Mouse (Mus musculus) embryonic facial prominence, embryonic 12.5 days (tissue): ENCODE data around the gene Gnaz. TPM values are rescaled to one million over a fixed set of nuclear protein-coding genes. Genes with fewer than 3 reads are reported as not detected.
A peak's percentile ranks its signal among the peaks of the same experiment; 100 is the strongest.

Experiments used
- ATAC-seq: fragments of 200-750 bp; cut with Nextera tagmentation; 2 replicates; pipeline ENCODE4 v1.8.0; 2017; ENCODE audit not compliant: insufficient number of reproducible peaks, insufficient read depth, low FRiP score, low TSS enrichment
- H3K27ac ChIP-seq: fragments of 300-500 bp; sonication (generic); 2 replicates; pipeline ENCODE4 v1.5.1; 2016; ENCODE audit warnings: mild to moderate bottlenecking
- H3K27me3 ChIP-seq: fragments of 300-500 bp; sonication (generic); 2 replicates; pipeline ENCODE4 v1.6.1; 2016; ENCODE audit warnings: mild to moderate bottlenecking, moderate library complexity
- H3K36me3 ChIP-seq: fragments of 300-500 bp; sonication (generic); 2 replicates; pipeline ENCODE4 v1.6.1; 2016; ENCODE audit warnings: mild to moderate bottlenecking
- H3K4me1 ChIP-seq: fragments of 300-500 bp; sonication (generic); 2 replicates; pipeline ENCODE4 v1.6.1; 2016
- H3K4me2 ChIP-seq: fragments of 300-500 bp; sonication (generic); replicated peaks from 2 replicates; pipeline ENCODE4 v1.6.1; 2016; ENCODE audit warnings: mild to moderate bottlenecking, moderate library complexity
- H3K4me3 ChIP-seq: fragments of 300-500 bp; sonication (generic); 2 replicates; pipeline ENCODE4 v1.5.1; 2016; ENCODE audit warnings: mild to moderate bottlenecking
- H3K9ac ChIP-seq: fragments of 300-500 bp; sonication (generic); 2 replicates; pipeline ENCODE4 v1.6.1; 2016; ENCODE audit warnings: mild to moderate bottlenecking, moderate library complexity
- H3K9me3 ChIP-seq: fragments of 300-500 bp; sonication (generic); 2 replicates; pipeline ENCODE4 v1.6.1; 2016; ENCODE audit warnings: mild to moderate bottlenecking, moderate library complexity
- WGBS: fragments of 180-500 bp; shearing (Covaris S2); methylation state at CpG from one replicate; pipeline ENCODE4 v1.1.7; 2016; 5-methylcytosine and 5-hydroxymethylcytosine counted together
- polyA plus RNA-seq: library from polyadenylated mRNA; unstranded; fragments of >200 nt; fragmentation: Nextera tagmentation; extraction: Ambion mirVana; gene quantifications from 2 replicates; pipeline ENCODE4 v1.2.1, GENCODE M21; 2016

Gene Gnaz
- polyA plus RNA-seq, 1 experiment from 2014 or later: 5.2 TPM

DNA sequence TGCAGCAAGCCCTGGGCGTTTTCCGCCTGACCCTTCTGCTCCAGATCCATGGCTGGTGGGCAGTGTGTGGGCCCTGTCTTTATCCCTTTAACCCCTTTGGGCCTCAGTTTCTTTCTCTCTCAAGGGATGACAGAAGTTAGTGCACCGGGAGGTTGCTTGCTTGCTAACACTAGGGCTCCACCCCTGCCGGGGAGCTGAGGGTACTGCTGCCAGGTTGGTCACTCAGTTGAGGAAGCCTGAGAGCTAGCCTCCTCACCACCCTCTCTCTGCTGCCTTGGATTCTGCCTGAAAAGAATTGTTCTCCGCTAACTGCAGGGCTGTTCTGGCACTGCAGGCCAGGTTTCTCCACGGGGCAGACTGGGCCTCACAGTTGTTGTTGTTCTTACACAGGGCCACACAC lies 6.0 kb downstream of the Gnaz start:
- ATAC-seq: no peak

DNA sequence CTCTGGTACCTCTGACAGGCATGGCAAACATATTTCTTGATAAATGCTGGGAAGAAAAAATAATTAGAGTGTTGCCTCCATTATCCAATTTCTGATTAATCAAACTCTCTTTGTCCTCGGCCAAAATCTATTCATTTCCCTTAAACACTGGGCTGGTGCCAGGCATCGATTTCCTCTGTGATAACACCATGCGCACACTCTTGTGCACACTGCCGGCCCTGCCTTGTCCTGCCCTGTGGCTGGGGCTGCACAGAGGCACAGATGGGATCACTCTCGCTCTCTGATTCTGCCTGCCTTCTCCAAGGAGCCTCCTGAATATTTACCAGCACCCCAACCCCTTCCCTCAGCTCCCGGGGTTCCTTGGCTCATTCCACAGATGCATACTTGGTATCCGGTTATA lies 8.6 kb downstream of the Gnaz start:
- Histone ChIP-seq H3K9ac (no peak overlapping the region), H3K27ac (no peak overlapping the region), H3K36me3 (no peaks in the 10 kb centered on the region), H3K4me2 (no peak overlapping the region), H3K4me3 (no peak overlapping the region), H3K4me1 (peaks cover 3% of the 10 kb centered on the region; the same call in 1 of the 2 replicates), H3K27me3 (0 out of 2 replicates have a peak, but pooled peaks cover 3% of the 10 kb centered on the region), H3K9me3 (no peaks in the 10 kb centered on the region)
- WGBS: 74% methylated on average over 7 of the region's 7 CpGs
- ATAC-seq: no peak

More for the DNA sequence above, 6.0 kb downstream of the Gnaz start:
- Histone ChIP-seq H3K9ac (no peak overlapping the region), H3K4me3 (no peak overlapping the region), H3K4me1 (peaks cover 6% of the 10 kb centered on the region), H3K27me3 (peaks cover 12% of the 10 kb centered on the region), H3K36me3 (no peaks in the 10 kb centered on the region), H3K4me2 (no peak overlapping the region), H3K9me3 (no peaks in the 10 kb centered on the region), H3K27ac (no peak overlapping the region)
- WGBS: 73% methylated on average over 6 of the region's 6 CpGs

DNA sequence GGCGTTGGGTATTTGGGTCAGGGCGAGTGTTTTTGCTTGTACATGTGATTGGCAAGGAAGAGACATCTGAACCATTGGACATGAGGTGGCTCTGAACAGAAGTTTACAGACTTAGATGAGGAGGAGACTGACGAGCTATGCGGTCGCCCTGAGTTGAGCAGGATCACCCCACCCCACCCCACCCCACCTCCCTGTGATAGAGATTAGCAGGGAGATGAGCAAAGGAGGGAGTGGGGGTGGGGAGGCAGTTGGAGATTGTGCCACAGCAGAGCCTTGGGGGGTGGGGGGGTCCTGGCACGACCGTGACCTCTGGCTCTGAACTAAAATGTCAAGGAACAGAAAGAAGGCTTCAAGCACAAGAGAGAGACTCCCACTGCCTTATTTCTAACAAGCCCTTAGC lies 9.5 kb downstream of the Gnaz start:
- Histone ChIP-seq H3K9me3 (no peaks in the 10 kb centered on the region), H3K27me3 (0 out of 2 replicates have a peak, but pooled peaks cover 3% of the 10 kb centered on the region), H3K4me2 (no peak overlapping the region), H3K4me1 (peaks cover 3% of the 10 kb centered on the region; the same call in 1 of the 2 replicates), H3K4me3 (no peak overlapping the region), H3K36me3 (no peaks in the 10 kb centered on the region), H3K27ac (no peak overlapping the region), H3K9ac (no peak overlapping the region)
- WGBS: 83% methylated on average over 7 of the region's 7 CpGs
- no peak for ATAC-seq

DNA sequence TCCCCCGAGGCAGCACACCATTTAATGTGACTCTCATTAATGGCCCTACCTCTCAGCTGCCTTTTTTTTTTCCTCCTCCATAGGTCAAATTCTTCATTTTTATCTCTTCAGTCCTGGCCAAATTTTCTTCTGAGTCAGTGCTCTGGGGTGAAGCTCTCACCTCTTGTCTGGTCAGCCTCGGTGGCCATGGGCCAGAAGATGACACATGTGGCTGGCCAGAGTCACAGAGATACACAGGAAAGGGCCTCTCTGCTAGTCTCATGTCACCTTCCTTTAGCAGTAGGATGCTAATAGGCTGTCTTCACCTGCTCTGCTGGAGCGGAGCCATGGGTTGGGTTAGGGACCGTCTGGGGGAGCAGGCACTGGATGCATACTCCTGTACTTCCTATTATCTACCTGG lies 11.1 kb downstream of the Gnaz start:
- ATAC-seq: no peak
- 88% methylated on average over 4 of the region's 4 CpGs for WGBS
- Histone ChIP-seq H3K36me3 (no peaks in the 10 kb centered on the region), H3K27ac (no peak overlapping the region), H3K4me3 (no peak overlapping the region), H3K4me1 (peaks cover 3% of the 10 kb centered on the region; the same call in 1 of the 2 replicates), H3K4me2 (no peak overlapping the region), H3K27me3 (0 out of 2 replicates have a peak, but pooled peaks cover 3% of the 10 kb centered on the region), H3K9me3 (no peaks in the 10 kb centered on the region), H3K9ac (no peak overlapping the region)

DNA sequence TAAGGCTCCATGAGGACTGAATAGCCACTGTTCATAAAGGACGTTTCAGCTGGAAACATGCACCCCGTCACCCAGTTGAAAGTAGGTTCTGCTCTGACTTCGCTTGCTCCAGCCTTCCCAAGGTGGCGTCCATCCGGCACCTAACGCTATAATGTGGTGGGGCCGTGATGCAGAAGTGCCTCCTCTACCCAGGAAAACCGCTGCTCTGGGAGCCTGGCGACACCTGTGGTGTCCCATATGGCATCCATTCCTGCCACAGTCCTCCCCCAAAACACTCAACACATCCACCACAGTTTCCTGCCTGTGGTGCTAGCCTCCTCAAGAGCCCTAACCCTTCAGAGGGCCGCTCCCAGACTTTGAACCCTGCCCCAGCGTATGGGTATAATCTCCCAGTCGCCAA lies 14.2 kb downstream of the Gnaz start:
- H3K4me3 ChIP-seq: no peak overlapping the region
- H3K4me1 ChIP-seq: no peaks in the 10 kb centered on the region
- no peaks in the 10 kb centered on the region for H3K9me3 ChIP-seq
- 87% methylated on average over 12 of the region's 12 CpGs for WGBS
- H3K27ac ChIP-seq: no peak overlapping the region
- 0 out of 2 replicates have a peak, but pooled peaks cover 3% of the 10 kb centered on the region for H3K27me3 ChIP-seq
- no peak overlapping the region for H3K4me2 ChIP-seq
- H3K9ac ChIP-seq: no peak overlapping the region
- no peaks in the 10 kb centered on the region for H3K36me3 ChIP-seq
- no peak for ATAC-seq

DNA sequence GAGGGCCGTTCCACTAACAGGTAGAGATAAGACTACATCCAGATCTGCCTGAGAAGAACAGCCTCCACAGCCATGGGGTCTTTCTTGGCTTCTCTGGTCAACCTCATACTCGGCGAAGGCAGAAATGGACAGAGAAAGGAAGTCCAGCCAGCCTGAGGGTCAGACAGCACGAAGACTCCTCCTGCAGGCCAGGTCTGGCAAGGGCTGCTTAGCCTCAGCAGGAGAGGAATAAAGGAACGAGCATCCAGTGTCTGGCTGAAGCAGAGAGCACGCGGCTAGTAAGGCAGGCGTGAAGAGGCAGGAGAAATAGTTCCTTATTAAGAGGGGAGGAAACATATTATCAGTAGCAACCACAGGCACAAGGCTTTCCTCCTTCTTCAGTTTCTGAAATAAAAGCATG lies 16.2 kb downstream of the Gnaz start:
- 71% methylated on average over 8 of the region's 8 CpGs for WGBS
- H3K9ac ChIP-seq: no peak overlapping the region
- ATAC-seq: no peak

DNA sequence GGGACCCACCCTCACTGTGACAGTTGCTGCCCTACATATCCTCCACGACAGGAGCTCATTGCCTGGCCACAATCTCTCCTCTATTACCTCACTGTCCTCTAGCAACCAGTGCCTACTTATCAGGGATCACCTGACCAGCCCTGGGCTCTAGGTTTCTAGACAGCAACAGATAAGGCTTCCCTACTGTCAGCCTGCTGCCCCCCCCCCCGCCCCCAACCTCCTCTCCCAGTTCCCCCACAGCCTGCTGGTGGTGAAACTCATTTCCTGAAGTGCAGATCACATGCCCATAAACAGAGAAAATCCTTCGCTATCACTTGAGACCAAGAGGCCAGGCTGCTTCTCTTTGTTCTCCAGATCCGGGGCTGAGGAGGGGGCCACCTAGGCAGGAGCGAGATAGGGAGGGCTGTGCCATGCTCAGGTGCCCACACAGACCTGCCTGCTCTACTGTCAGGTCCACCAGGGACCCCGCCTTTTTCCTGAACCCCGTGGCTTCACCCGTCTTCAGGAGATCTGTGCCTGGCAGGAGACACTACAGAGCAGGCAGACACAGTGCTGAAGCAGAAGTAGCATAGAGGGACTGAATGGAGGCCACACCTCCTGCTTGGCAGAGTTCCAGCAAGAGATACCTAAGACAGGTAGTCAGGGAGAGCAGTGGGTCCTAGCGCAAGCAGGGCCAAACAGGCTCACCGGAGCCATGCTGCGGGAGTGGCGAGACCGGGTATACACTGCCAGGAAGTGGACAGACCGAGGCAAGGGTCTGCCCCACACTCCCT lies 20.9 kb downstream of the Gnaz start:
- 77% methylated on average over 13 of the region's 14 CpGs for WGBS
- 0 out of 2 replicates have a peak, but pooled peaks cover 3% of the 10 kb centered on the region for H3K27me3 ChIP-seq
- H3K36me3 ChIP-seq: 0 out of 2 replicates have a peak, but pooled peaks cover 6% of the 10 kb centered on the region
- no peaks in the 10 kb centered on the region for H3K9me3 ChIP-seq
- H3K4me3 ChIP-seq: no peak overlapping the region
- no peak overlapping the region for H3K27ac ChIP-seq
- H3K9ac ChIP-seq: 0 out of 2 replicates have a peak overlapping the region, but pooled peaks have one; percentile 15
- peaks cover 6% of the 10 kb centered on the region for H3K4me1 ChIP-seq
- no peak overlapping the region for H3K4me2 ChIP-seq
- 0 out of 2 replicates have a peak, but pooled peaks have one; percentile 23 for ATAC-seq

More for the DNA sequence above, 16.2 kb downstream of the Gnaz start:
- Histone ChIP-seq H3K9me3 (no peaks in the 10 kb centered on the region), H3K4me1 (no peaks in the 10 kb centered on the region), H3K27ac (no peak overlapping the region), H3K4me3 (no peak overlapping the region), H3K27me3 (0 out of 2 replicates have a peak, but pooled peaks cover 3% of the 10 kb centered on the region), H3K4me2 (no peak overlapping the region), H3K36me3 (no peaks in the 10 kb centered on the region)

DNA sequence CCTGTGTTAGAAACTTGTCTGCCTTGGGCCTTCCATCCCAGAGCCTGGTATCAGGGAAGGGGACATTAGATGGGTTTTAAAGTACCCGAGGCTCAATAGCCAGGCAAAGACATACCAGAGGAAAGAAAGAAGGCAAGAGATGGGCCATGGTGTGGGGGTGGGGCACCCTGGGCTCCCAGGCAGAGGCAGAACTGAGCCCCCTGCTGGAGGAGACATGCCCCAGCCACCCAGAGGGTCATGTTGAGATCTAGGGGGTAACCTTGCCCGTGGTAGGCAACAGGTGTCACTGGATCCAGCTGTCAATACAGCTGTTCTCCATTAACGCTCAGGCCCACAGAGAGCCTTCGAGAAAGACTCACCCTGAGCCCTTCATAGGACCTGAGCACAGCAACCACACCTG lies 22.8 kb downstream of the Gnaz start:
- no peak overlapping the region for H3K9ac ChIP-seq
- H3K4me1 ChIP-seq: peaks cover 12% of the 10 kb centered on the region
- no peak for ATAC-seq
- 0 out of 2 replicates have a peak, but pooled peaks cover 3% of the 10 kb centered on the region for H3K27me3 ChIP-seq
- H3K36me3 ChIP-seq: 0 out of 2 replicates have a peak, but pooled peaks cover 6% of the 10 kb centered on the region
- no peak overlapping the region for H3K4me3 ChIP-seq
- no peak overlapping the region for H3K4me2 ChIP-seq
- no peaks in the 10 kb centered on the region for H3K9me3 ChIP-seq
- WGBS: 61% methylated on average over 4 of the region's 4 CpGs
- H3K27ac ChIP-seq: no peak overlapping the region

DNA sequence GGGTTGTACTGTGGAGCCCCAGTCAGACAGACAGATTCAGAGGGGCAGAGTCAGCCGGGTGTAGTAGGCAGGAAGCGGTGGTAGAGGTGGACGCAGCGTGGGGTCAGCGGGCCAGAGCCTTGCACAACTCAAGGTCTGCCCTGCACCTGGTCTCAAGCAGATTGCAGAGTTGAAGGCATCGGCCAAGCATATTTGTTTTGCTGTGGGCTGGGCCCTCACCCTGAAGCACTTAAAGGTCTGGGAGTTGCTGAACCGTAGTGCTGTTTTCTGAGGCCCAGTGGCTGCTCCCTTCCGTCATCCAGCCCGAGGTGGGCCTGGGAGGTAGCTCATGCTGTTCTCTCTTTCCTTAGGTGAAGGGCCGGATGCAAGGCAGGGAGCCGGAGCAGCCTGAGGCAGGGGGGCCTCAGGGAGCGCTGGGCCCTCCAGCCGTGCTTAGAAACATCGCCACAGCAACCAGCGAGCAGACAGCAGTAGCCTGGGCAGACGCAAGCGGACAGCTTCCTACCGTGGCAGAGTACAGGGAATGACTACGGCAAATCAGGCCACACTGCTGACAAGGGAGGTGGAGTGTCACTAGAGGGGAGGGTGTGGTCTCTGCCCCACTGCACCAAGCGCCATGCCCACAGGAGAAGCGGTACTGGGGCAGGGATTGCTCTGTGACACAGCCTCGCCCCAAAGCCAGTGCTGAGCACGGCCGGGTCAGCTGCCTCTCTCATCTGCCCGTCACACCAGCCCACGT lies 23.8 kb downstream of the Gnaz start:
- Histone ChIP-seq H3K27me3 (0 out of 2 replicates have a peak, but pooled peaks cover 3% of the 10 kb centered on the region), H3K9me3 (no peaks in the 10 kb centered on the region), H3K4me2 (0 out of 2 replicates have a peak overlapping the region, but pooled peaks have one; percentile 12), H3K4me3 (no peak overlapping the region), H3K9ac (no peak overlapping the region), H3K4me1 (peaks cover 22% of the 10 kb centered on the region), H3K27ac (no peak overlapping the region), H3K36me3 (0 out of 2 replicates have a peak, but pooled peaks cover 6% of the 10 kb centered on the region)
- WGBS: 39% methylated on average over 26 of the region's 26 CpGs
- no peak for ATAC-seq

DNA sequence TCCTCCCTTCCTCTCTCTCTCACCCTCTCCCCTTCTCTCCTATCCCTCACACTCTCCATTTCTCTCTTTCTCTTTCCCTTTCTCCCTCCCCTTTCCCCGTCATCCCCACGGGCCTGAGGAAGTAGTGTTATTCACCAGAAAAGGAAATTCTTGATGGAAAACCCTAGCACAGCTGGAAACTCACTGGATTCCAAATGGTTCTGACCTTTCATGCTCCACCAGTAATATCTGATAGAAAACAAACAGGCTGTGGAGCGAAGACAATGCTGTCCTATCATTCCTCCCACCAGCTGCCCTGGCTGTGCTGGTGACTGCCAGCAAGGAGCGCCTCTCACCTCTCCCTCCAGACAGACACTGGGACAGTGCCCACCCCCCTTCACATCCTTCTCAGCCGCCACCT lies 27.9 kb downstream of the Gnaz start:
- peak overlapping the region; percentile 31; the same call in 1 of the 2 replicates for H3K4me3 ChIP-seq
- H3K27me3 ChIP-seq: 0 out of 2 replicates have a peak, but pooled peaks cover 3% of the 10 kb centered on the region
- WGBS: 9% methylated on average over 5 of the region's 5 CpGs
- no peak overlapping the region for H3K27ac ChIP-seq
- ATAC-seq: no peak
- H3K4me1 ChIP-seq: peaks cover 24% of the 10 kb centered on the region
- H3K4me2 ChIP-seq: peak overlapping the region; percentile 56
- 0 out of 2 replicates have a peak, but pooled peaks cover 6% of the 10 kb centered on the region for H3K36me3 ChIP-seq
- no peak overlapping the region for H3K9ac ChIP-seq
- H3K9me3 ChIP-seq: no peaks in the 10 kb centered on the region

DNA sequence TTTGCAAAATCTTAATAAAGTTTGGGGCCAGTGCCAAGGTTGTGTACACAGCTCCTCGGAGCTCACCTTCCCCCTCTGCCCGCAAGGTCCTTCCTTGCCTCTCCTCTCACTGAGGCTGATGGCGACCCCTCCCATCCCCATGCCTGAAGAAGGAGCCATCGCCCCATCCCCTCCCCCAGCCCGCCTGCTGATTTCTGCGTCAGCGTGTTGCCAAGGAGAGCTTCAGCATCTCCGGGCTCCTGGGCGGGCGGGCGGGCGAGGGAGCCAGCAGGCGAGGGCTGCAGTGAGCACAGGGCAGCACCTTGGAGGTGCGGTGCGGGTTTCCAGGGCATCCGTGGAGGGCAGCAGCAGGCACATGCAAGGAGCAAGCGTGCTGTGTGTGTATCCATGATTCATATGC lies 28.4 kb downstream of the Gnaz start:
- ATAC-seq: peak; percentile 13; the same call in 1 of the 2 replicates
- Histone ChIP-seq H3K4me2 (peak overlapping the region; percentile 56), H3K36me3 (0 out of 2 replicates have a peak, but pooled peaks cover 6% of the 10 kb centered on the region), H3K27ac (no peak overlapping the region), H3K27me3 (0 out of 2 replicates have a peak, but pooled peaks cover 1% of the 10 kb centered on the region), H3K9ac (0 out of 2 replicates have a peak overlapping the region, but pooled peaks have one; percentile 9), H3K4me3 (peak overlapping the region; percentile 31), H3K9me3 (no peaks in the 10 kb centered on the region), H3K4me1 (peaks cover 24% of the 10 kb centered on the region)
- 1% methylated on average over 17 of the region's 17 CpGs for WGBS
